ENCODE assay signal across 13 mouse cellular contexts in genomic region chr7:110318971-110319519, GRCm38 (mm10).
DNase-seq lines count a peak whose midpoint lies in the region; ATAC-seq and TF ChIP-seq lines count a peak whose summit lies in the region.
"Had no signal": no experiment of that assay in that cellular context is flagged by ENCODE, and none has a peak within 500 bp of the region (broad histone marks: within the 10 kb centered on the region; RNA-seq: fewer than 3 reads in every experiment).

No protein-coding gene starts in this region.

- TF ChIP-seq CTCF in C2C12 (IDR thresholded peaks at IDR 0.05; ENCODE audit: control insufficient read depth, insufficient read depth, insufficient read length): no peak

- no peaks in the 10 kb centered on the region for H3K27me3 ChIP-seq in C2C12 (ENCODE audit: control insufficient read depth, insufficient read depth, insufficient read length)
- H3K27me3 ChIP-seq: hindbrain, embryonic 13.5 days; limb, embryonic 12.5 days; neural tube, embryonic 15.5 days had no signal

- no peaks in the 10 kb centered on the region for H3K79me3 ChIP-seq in C2C12 (ENCODE audit: low read depth)

- peak; percentile 93 for DNase-seq in heart, adult 11 months
- no peak for DNase-seq in heart, postnatal 25 days (ENCODE audit: low spot score)
- DNase-seq in heart, postnatal 10 days: peak; percentile 45 to 50
- DNase-seq in layer of hippocampus, adult 11-12 months (ENCODE audit: low spot score): no peak
- DNase-seq in cerebellum, adult 8-10 months: no peak
- DNase-seq: kidney, postnatal 14 days; thymus, postnatal 14 days had no signal

- intact Hi-C loops in heart, postnatal 25 days (cut with DNase I): no loop called here
- intact Hi-C loops in heart, postnatal 10 days (cut with DNase I): no loop called here

- no peak overlapping the region for H3K4me3 ChIP-seq in C2C12 (ENCODE audit: insufficient read depth, poor library complexity, severe bottlenecking)
- H3K4me3 ChIP-seq: hindbrain, embryonic 13.5 days; limb, embryonic 12.5 days; megakaryocyte, embryonic 14.5 days; neural tube, embryonic 15.5 days had no signal

- peaks cover 5% of the 10 kb centered on the region for H3K36me3 ChIP-seq in C2C12 (ENCODE audit: control insufficient read depth, insufficient read depth)

- H3K79me2 ChIP-seq in C2C12 (ENCODE audit: control insufficient read depth, insufficient read depth): no peaks in the 10 kb centered on the region

- no peak overlapping the region for H3ac ChIP-seq in C2C12 (ENCODE audit: control insufficient read depth, insufficient read length, low read depth)

- ATAC-seq in common myeloid progenitor, adult 5-6 weeks (replicated peaks; ENCODE audit: low read depth, poor library complexity, severe bottlenecking): 0 out of 2 replicates have a peak, but pooled peaks have one; percentile 39

TF ChIP-seq in C2C12, 6 proteins besides CTCF, POLR2A, EP300 and RAD21:
- TF ChIP-seq MYOG (IDR thresholded peaks at IDR 0.05; ENCODE audit: control insufficient read depth, extremely low read depth, insufficient read length): no peak
- TF ChIP-seq USF1 (IDR thresholded peaks at IDR 0.05; ENCODE audit: low read depth): no peak
- peak; percentile 48 for TF ChIP-seq MAX (IDR thresholded peaks at IDR 0.05)
- peak; percentile 83 for TF ChIP-seq MYOD1 (IDR thresholded peaks at IDR 0.05; ENCODE audit: control insufficient read depth, insufficient read length, low read depth)
- no peak for TF ChIP-seq CEBPB (IDR thresholded peaks at IDR 0.05; ENCODE audit: low read depth)
- no peak for TF ChIP-seq FOSL1 (IDR thresholded peaks at IDR 0.05; ENCODE audit: insufficient read depth, low read length, poor library complexity, severe bottlenecking)

Comparison
In these comparisons a context has a peak if more than half of its experiments do, and no peak if none do; other contexts are left out.
1. DNase-seq: peak in heart, adult 11 months (single experiment) and heart, postnatal 10 days (2 of 2); none in heart, postnatal 25 days (single experiment), layer of hippocampus, adult 11-12 months (single experiment) and cerebellum, adult 8-10 months (single experiment).